Comparison of ENCODE assay signal across 25 mouse cellular contexts in genomic region chr10:122872720-122873119, GRCm38 (mm10).
DNase-seq lines count a peak whose midpoint lies in the region; ATAC-seq and TF ChIP-seq lines count a peak whose summit lies in the region.
"Had no signal": no experiment of that assay in that cellular context is flagged by ENCODE, and none has a peak within 500 bp of the region (broad histone marks: within the 10 kb centered on the region; RNA-seq: fewer than 3 reads in every experiment).

No protein-coding gene starts in this region.

- H3K4me3 ChIP-seq in kidney, adult 2 months (ENCODE audit: insufficient read depth, low read depth, low read length): no peak overlapping the region
- H3K4me3 ChIP-seq in kidney, embryonic 16.5 days (ENCODE audit: low read length): no peak overlapping the region
- no peak overlapping the region for H3K4me3 ChIP-seq in liver, adult 2 months (ENCODE audit: insufficient read depth, low read depth, low read length)
- no peak overlapping the region for H3K4me3 ChIP-seq in liver, embryonic 11.5 days (ENCODE audit: low read depth, low read length)
- H3K4me3 ChIP-seq: forebrain, embryonic 10.5 days; forebrain, embryonic 13.5 days; hindbrain, embryonic 12.5 days; hindbrain, embryonic 15.5 days had no signal

- H3K27me3 ChIP-seq in kidney, adult 2 months (replicated peaks; ENCODE audit: control insufficient read depth, insufficient read depth, low read length): no peaks in the 10 kb centered on the region
- H3K27me3 ChIP-seq in kidney, embryonic 16.5 days (ENCODE audit: insufficient read depth, low read length): no peaks in the 10 kb centered on the region
- no peaks in the 10 kb centered on the region for H3K27me3 ChIP-seq in liver, adult 2 months (ENCODE audit: control insufficient read depth, insufficient read depth, low read length)
- H3K27me3 ChIP-seq in liver, embryonic 11.5 days (replicated peaks; ENCODE audit: control insufficient read depth, insufficient read depth, low read length): no peaks in the 10 kb centered on the region
- H3K27me3 ChIP-seq: CH12.LX; forebrain, embryonic 13.5 days; hindbrain, embryonic 12.5 days; hindbrain, embryonic 15.5 days had no signal

- TF ChIP-seq POLR2A in kidney, adult 2 months (IDR thresholded peaks at IDR 0.05; ENCODE audit: low read depth, low read length): no peak
- TF ChIP-seq POLR2A in liver, adult 2 months (IDR thresholded peaks at IDR 0.05; ENCODE audit: extremely low read depth, insufficient read depth, low read length): no peak

- no peaks in the 10 kb centered on the region for H3K9me3 ChIP-seq in kidney, embryonic 16.5 days (ENCODE audit: low read length)
- no peaks in the 10 kb centered on the region for H3K9me3 ChIP-seq in liver, embryonic 11.5 days (ENCODE audit: control insufficient read depth, low read length)
- H3K9me3 ChIP-seq: forebrain, embryonic 10.5 days; forebrain, embryonic 13.5 days; hindbrain, embryonic 12.5 days; hindbrain, embryonic 15.5 days had no signal

- peak; percentile 47; the same call in 1 of the 2 replicates for ATAC-seq in kidney, embryonic 16.5 days (ENCODE audit: low FRiP score, low TSS enrichment)
- ATAC-seq in liver, embryonic 11.5 days (replicated peaks; ENCODE audit: low FRiP score): no peak
- ATAC-seq: forebrain, embryonic 13.5 days; forebrain, embryonic 16.5 days had no signal

- H3K4me1 ChIP-seq in kidney, adult 2 months (ENCODE audit: control insufficient read depth, insufficient read depth, low read length): peaks cover 15% of the 10 kb centered on the region; the same call in 1 of the 2 replicates
- peaks cover 36% of the 10 kb centered on the region for H3K4me1 ChIP-seq in kidney, embryonic 16.5 days (ENCODE audit: insufficient read depth, low read length)
- H3K4me1 ChIP-seq in liver, adult 2 months (ENCODE audit: control insufficient read depth, insufficient read depth, low read length): no peaks in the 10 kb centered on the region
- H3K4me1 ChIP-seq in liver, embryonic 11.5 days (replicated peaks; ENCODE audit: control insufficient read depth, insufficient read depth, low read length): no peaks in the 10 kb centered on the region
- H3K4me1 ChIP-seq: forebrain, embryonic 13.5 days; hindbrain, embryonic 12.5 days; hindbrain, embryonic 15.5 days had no signal

- peak; percentile 59 for DNase-seq in kidney, adult 2 months
- DNase-seq in kidney, postnatal 25 days: no peak
- no peak for DNase-seq in kidney, postnatal 14 days
- DNase-seq in liver, adult 2 months (ENCODE audit: extremely low read depth, low read depth, low spot score): peak; percentile 7
- DNase-seq in liver, embryonic 11.5 days (ENCODE audit: low spot score): no peak
- DNase-seq in 416B (ENCODE audit: low read depth) (peak; percentile 46), adipocyte (ENCODE audit: low spot score) (no peak)
- DNase-seq: adrenal gland, adult 8-10 months; adrenal gland, postnatal 25 days; B cell, adult 2 months; cerebellum, adult 11-12 months; cerebellum, adult 8-10 months; cerebellum, postnatal 10 days; cerebellum, postnatal 36 days; gastrocnemius, postnatal 10 days; heart, adult 11 months had no signal

- 37% methylated on average over 8 of the region's 8 CpGs for WGBS in kidney, adult 2 months
- WGBS in kidney, embryonic 16.5 days: 24% methylated on average over 8 of the region's 8 CpGs
- WGBS in liver, adult 2 months: 81% methylated on average over 8 of the region's 8 CpGs
- WGBS in liver, embryonic 11.5 days: 79% methylated on average over 8 of the region's 8 CpGs

- H3K36me3 ChIP-seq in kidney, adult 2 months (ENCODE audit: control insufficient read depth, insufficient read depth, low read length): no peaks in the 10 kb centered on the region
- H3K36me3 ChIP-seq in kidney, embryonic 16.5 days (ENCODE audit: insufficient read depth, low read length): no peaks in the 10 kb centered on the region
- no peaks in the 10 kb centered on the region; the same call in 1 of the 2 replicates for H3K36me3 ChIP-seq in liver, adult 2 months (ENCODE audit: control insufficient read depth, insufficient read depth, low read length)
- no peaks in the 10 kb centered on the region for H3K36me3 ChIP-seq in liver, embryonic 11.5 days (ENCODE audit: control insufficient read depth, insufficient read depth, low read length)
- H3K36me3 ChIP-seq: forebrain, embryonic 10.5 days; G1E; hindbrain, embryonic 12.5 days; hindbrain, embryonic 15.5 days had no signal

- no peak for TF ChIP-seq CTCF in kidney, adult 2 months (conservative IDR thresholded peaks at IDR 0.05; ENCODE audit: insufficient read depth, insufficient read length, low read depth, low read length)
- TF ChIP-seq CTCF in liver, adult 2 months (IDR thresholded peaks at IDR 0.05; ENCODE audit: low read depth, low read length): no peak

- no peak overlapping the region for H3K4me2 ChIP-seq in kidney, embryonic 16.5 days (replicated peaks; ENCODE audit: low read depth, low read length)
- H3K4me2 ChIP-seq in liver, embryonic 11.5 days: no peak overlapping the region
- H3K4me2 ChIP-seq: forebrain, embryonic 13.5 days; heart, embryonic 11.5 days; hindbrain, embryonic 12.5 days; hindbrain, embryonic 15.5 days had no signal

- H3K9ac ChIP-seq in kidney, embryonic 16.5 days (replicated peaks; ENCODE audit: low read length): no peak overlapping the region
- no peak overlapping the region for H3K9ac ChIP-seq in liver, adult 2 months (ENCODE audit: low read depth, low read length)
- H3K9ac ChIP-seq in liver, embryonic 11.5 days (ENCODE audit: low read depth, low read length): no peak overlapping the region
- H3K9ac ChIP-seq: forebrain, embryonic 13.5 days; hindbrain, embryonic 12.5 days; hindbrain, embryonic 15.5 days had no signal

- no peaks in the 10 kb centered on the region for H3K79me2 ChIP-seq in liver, adult 2 months (ENCODE audit: control insufficient read depth, insufficient read depth, low read length)

- H3K27ac ChIP-seq in kidney, adult 2 months (ENCODE audit: insufficient read depth, low read depth, low read length): 0 out of 2 replicates have a peak overlapping the region, but pooled peaks have one; percentile 27
- peak overlapping the region; percentile 76 for H3K27ac ChIP-seq in kidney, embryonic 16.5 days (ENCODE audit: low read length)
- H3K27ac ChIP-seq in liver, adult 2 months (replicated peaks; ENCODE audit: insufficient read depth, low read depth, low read length): no peak overlapping the region
- H3K27ac ChIP-seq in liver, embryonic 11.5 days (ENCODE audit: low read depth, low read length): no peak overlapping the region
- H3K27ac ChIP-seq: forebrain, embryonic 10.5 days; forebrain, embryonic 13.5 days; hindbrain, embryonic 12.5 days; hindbrain, embryonic 15.5 days had no signal

Comparison
In these comparisons a context has a peak if more than half of its experiments do, and no peak if none do; other contexts are left out.
1. DNase-seq: peak in kidney, adult 2 months (single experiment), liver, adult 2 months (single experiment) and 416B (single experiment); none in kidney, postnatal 25 days (0 of 2), kidney, postnatal 14 days (single experiment), liver, embryonic 11.5 days (single experiment) and adipocyte (single experiment).
2. H3K27ac ChIP-seq: peak in kidney, adult 2 months (single experiment) and kidney, embryonic 16.5 days (single experiment); none in liver, adult 2 months (single experiment) and liver, embryonic 11.5 days (single experiment).